Mouse (Mus musculus): ENCODE measurements around the gene Fads6. TPM values are rescaled to one million over a fixed set of nuclear protein-coding genes. Genes with fewer than 3 reads are reported as not detected.

Gene Fads6
- polyA plus RNA-seq, 1 experiment from 2014 or later: 0.24 TPM

- Histone ChIP-seq H3K36me3 (ENCODE audit: control insufficient read depth, insufficient read depth, low read length) (no peaks in the 10 kb centered on the region; the same call in 1 of the 2 replicates), H3K4me1 (ENCODE audit: control insufficient read depth, insufficient read depth, low read length) (peaks cover 8% of the 10 kb centered on the region), H3K9ac (ENCODE audit: low read length) (peak overlapping the region; percentile 69), H3K27ac (ENCODE audit: low read depth, low read length) (no peak overlapping the region), H3K4me2 (ENCODE audit: low read depth) (peak overlapping the region; percentile 68), H3K27me3 (ENCODE audit: control insufficient read depth, insufficient read depth, low read length) (no peaks in the 10 kb centered on the region), H3K9me3 (ENCODE audit: control insufficient read depth, low read length) (no peaks in the 10 kb centered on the region), H3K4me3 (ENCODE audit: low read depth, low read length) (peak overlapping the region; percentile 41)
- DNase-seq (ENCODE audit: low spot score) (no peak), ATAC-seq (ENCODE audit: insufficient read depth, low FRiP score, low TSS enrichment) (no peak)
- 51% methylated on average over 3 of the region's 3 CpGs for WGBS
Observed at GRCm38 (mm10) chr11:115275954-115276353, 21.5 kb downstream of the Fads6 start.

GRCm38 (mm10) chr11:115275509-115275908 lies 22.0 kb downstream of the Fads6 start:
- 90% methylated on average over 6 of the region's 6 CpGs for WGBS
- DNase-seq (ENCODE audit: low spot score) (no peak), ATAC-seq (ENCODE audit: insufficient read depth, low FRiP score, low TSS enrichment) (no peak)
- H3K4me3 ChIP-seq (ENCODE audit: low read depth, low read length): no peak overlapping the region
- H3K27ac ChIP-seq (ENCODE audit: low read depth, low read length): no peak overlapping the region
- no peak overlapping the region for H3K9ac ChIP-seq (ENCODE audit: low read length)
- no peaks in the 10 kb centered on the region for H3K27me3 ChIP-seq (ENCODE audit: control insufficient read depth, insufficient read depth, low read length)
- H3K9me3 ChIP-seq (ENCODE audit: control insufficient read depth, low read length): no peaks in the 10 kb centered on the region
- H3K36me3 ChIP-seq (ENCODE audit: control insufficient read depth, insufficient read depth, low read length): no peaks in the 10 kb centered on the region; the same call in 1 of the 2 replicates
- peaks cover 8% of the 10 kb centered on the region for H3K4me1 ChIP-seq (ENCODE audit: control insufficient read depth, insufficient read depth, low read length)
- no peak overlapping the region for H3K4me2 ChIP-seq (ENCODE audit: low read depth)

GRCm38 (mm10) chr11:115274771-115275170 lies 22.7 kb downstream of the Fads6 start:
- WGBS: 81% methylated on average over 6 of the region's 6 CpGs
- DNase-seq (ENCODE audit: low spot score) (no peak), ATAC-seq (ENCODE audit: insufficient read depth, low FRiP score, low TSS enrichment) (no peak)
- Histone ChIP-seq H3K27me3 (ENCODE audit: control insufficient read depth, insufficient read depth, low read length) (no peaks in the 10 kb centered on the region), H3K27ac (ENCODE audit: low read depth, low read length) (no peak overlapping the region), H3K36me3 (ENCODE audit: control insufficient read depth, insufficient read depth, low read length) (no peaks in the 10 kb centered on the region; the same call in 1 of the 2 replicates), H3K4me3 (ENCODE audit: low read depth, low read length) (no peak overlapping the region), H3K4me1 (ENCODE audit: control insufficient read depth, insufficient read depth, low read length) (peaks cover 8% of the 10 kb centered on the region), H3K4me2 (ENCODE audit: low read depth) (no peak overlapping the region), H3K9me3 (ENCODE audit: control insufficient read depth, low read length) (no peaks in the 10 kb centered on the region), H3K9ac (ENCODE audit: low read length) (no peak overlapping the region)

- ATAC-seq (ENCODE audit: insufficient read depth, low FRiP score, low TSS enrichment) (no peak), DNase-seq (ENCODE audit: low spot score) (no peak)
- Histone ChIP-seq H3K4me3 (ENCODE audit: low read depth, low read length) (no peak overlapping the region), H3K27ac (ENCODE audit: low read depth, low read length) (no peak overlapping the region), H3K4me2 (ENCODE audit: low read depth) (no peak overlapping the region), H3K9me3 (ENCODE audit: control insufficient read depth, low read length) (no peaks in the 10 kb centered on the region), H3K36me3 (ENCODE audit: control insufficient read depth, insufficient read depth, low read length) (no peaks in the 10 kb centered on the region; the same call in 1 of the 2 replicates), H3K9ac (ENCODE audit: low read length) (no peak overlapping the region), H3K4me1 (ENCODE audit: control insufficient read depth, insufficient read depth, low read length) (peaks cover 8% of the 10 kb centered on the region), H3K27me3 (ENCODE audit: control insufficient read depth, insufficient read depth, low read length) (no peaks in the 10 kb centered on the region)
- whole genome bisulfite sequencing: 85% methylated on average over 7 of the region's 7 CpGs
Observed at GRCm38 (mm10) chr11:115274178-115274577, 23.3 kb downstream of the Fads6 start.

- H3K9ac ChIP-seq (ENCODE audit: low read length): no peak overlapping the region
- DNase-seq (ENCODE audit: low spot score): no peak
- no peak for ATAC-seq (ENCODE audit: insufficient read depth, low FRiP score, low TSS enrichment)
Observed at GRCm38 (mm10) chr11:115273735-115274134, 23.7 kb downstream of the Fads6 start.

GRCm38 (mm10) chr11:115272894-115273498 lies 24.5 kb downstream of the Fads6 start:
- ATAC-seq (ENCODE audit: insufficient read depth, low FRiP score, low TSS enrichment): no peak
- WGBS: 70% methylated on average over 10 of the region's 10 CpGs

More at GRCm38 (mm10) chr11:115273735-115274134, 23.7 kb downstream of the Fads6 start:
- H3K4me2 ChIP-seq (ENCODE audit: low read depth): no peak overlapping the region
- H3K9me3 ChIP-seq (ENCODE audit: control insufficient read depth, low read length): no peaks in the 10 kb centered on the region
- peaks cover 8% of the 10 kb centered on the region for H3K4me1 ChIP-seq (ENCODE audit: control insufficient read depth, insufficient read depth, low read length)
- H3K4me3 ChIP-seq (ENCODE audit: low read depth, low read length): no peak overlapping the region
- no peak overlapping the region for H3K27ac ChIP-seq (ENCODE audit: low read depth, low read length)
- H3K36me3 ChIP-seq (ENCODE audit: control insufficient read depth, insufficient read depth, low read length): peaks cover 2% of the 10 kb centered on the region; the same call in 1 of the 2 replicates
- WGBS: 72% methylated on average over 7 of the region's 7 CpGs
- H3K27me3 ChIP-seq (ENCODE audit: control insufficient read depth, insufficient read depth, low read length): peaks cover 3% of the 10 kb centered on the region; the same call in 1 of the 2 replicates

GRCm38 (mm10) chr11:115271481-115271880 lies 26.0 kb downstream of the Fads6 start:
- no peak for DNase-seq (ENCODE audit: low spot score)
- peaks cover 25% of the 10 kb centered on the region for H3K27me3 ChIP-seq (ENCODE audit: control insufficient read depth, insufficient read depth, low read length)
- WGBS: 68% methylated on average over 10 of the region's 10 CpGs

More at GRCm38 (mm10) chr11:115272894-115273498, 24.5 kb downstream of the Fads6 start:
- Histone ChIP-seq H3K4me2 (ENCODE audit: low read depth) (no peak overlapping the region), H3K27ac (ENCODE audit: low read depth, low read length) (no peak overlapping the region), H3K4me1 (ENCODE audit: control insufficient read depth, insufficient read depth, low read length) (peaks cover 8% of the 10 kb centered on the region), H3K27me3 (ENCODE audit: control insufficient read depth, insufficient read depth, low read length) (peaks cover 10% of the 10 kb centered on the region; the same call in 1 of the 2 replicates), H3K9ac (ENCODE audit: low read length) (no peak overlapping the region), H3K4me3 (ENCODE audit: low read depth, low read length) (no peak overlapping the region), H3K9me3 (ENCODE audit: control insufficient read depth, low read length) (no peaks in the 10 kb centered on the region), H3K36me3 (ENCODE audit: control insufficient read depth, insufficient read depth, low read length) (peaks cover 2% of the 10 kb centered on the region; the same call in 1 of the 2 replicates)
- no peak for DNase-seq (ENCODE audit: low spot score)

GRCm38 (mm10) chr11:115271052-115271451 lies 26.4 kb downstream of the Fads6 start:
- no peak for ATAC-seq (ENCODE audit: insufficient read depth, low FRiP score, low TSS enrichment)
- Histone ChIP-seq H3K4me3 (ENCODE audit: low read depth, low read length) (no peak overlapping the region), H3K9ac (ENCODE audit: low read length) (no peak overlapping the region), H3K36me3 (ENCODE audit: control insufficient read depth, insufficient read depth, low read length) (peaks cover 2% of the 10 kb centered on the region; the same call in 1 of the 2 replicates), H3K4me2 (ENCODE audit: low read depth) (no peak overlapping the region), H3K4me1 (ENCODE audit: control insufficient read depth, insufficient read depth, low read length) (peaks cover 12% of the 10 kb centered on the region), H3K27ac (ENCODE audit: low read depth, low read length) (no peak overlapping the region), H3K27me3 (ENCODE audit: control insufficient read depth, insufficient read depth, low read length) (peaks cover 30% of the 10 kb centered on the region), H3K9me3 (ENCODE audit: control insufficient read depth, low read length) (no peaks in the 10 kb centered on the region)
- no peak for DNase-seq (ENCODE audit: low spot score)
- 79% methylated on average over 9 of the region's 9 CpGs for WGBS

More at GRCm38 (mm10) chr11:115271481-115271880, 26.0 kb downstream of the Fads6 start:
- Histone ChIP-seq H3K4me1 (ENCODE audit: control insufficient read depth, insufficient read depth, low read length) (peaks cover 11% of the 10 kb centered on the region), H3K4me3 (ENCODE audit: low read depth, low read length) (no peak overlapping the region), H3K4me2 (ENCODE audit: low read depth) (no peak overlapping the region), H3K9me3 (ENCODE audit: control insufficient read depth, low read length) (no peaks in the 10 kb centered on the region), H3K36me3 (ENCODE audit: control insufficient read depth, insufficient read depth, low read length) (peaks cover 2% of the 10 kb centered on the region; the same call in 1 of the 2 replicates), H3K9ac (ENCODE audit: low read length) (no peak overlapping the region), H3K27ac (ENCODE audit: low read depth, low read length) (no peak overlapping the region)
- ATAC-seq (ENCODE audit: insufficient read depth, low FRiP score, low TSS enrichment): no peak

Data from neural tube, embryonic 11.5 days (tissue).